Mouse (Mus musculus) forebrain, postnatal 0 days (tissue): Measurements from ENCODE around the gene Zfp865. TPM values are rescaled to one million over a fixed set of nuclear protein-coding genes. Genes with fewer than 3 reads are reported as not detected.

Source experiments
- ATAC-seq: fragments of 200-750 bp; cut with Nextera tagmentation; 2 replicates; pipeline ENCODE4 v1.8.0; 2017; ENCODE audit warnings: mild to moderate bottlenecking, moderate library complexity
- DNase-seq: peaks from one replicate; pipeline ENCODE4 v3.0.0-alpha.2; 2015
- H3K27ac ChIP-seq: fragments of 300-500 bp; sonication (generic); 2 replicates; pipeline ENCODE4 v1.5.1; 2014; ENCODE audit warnings: low read depth, mild to moderate bottlenecking, antibody characterized with exemption, low read length, moderate library complexity, mixed read lengths
- H3K27me3 ChIP-seq: fragments of 300-500 bp; sonication (generic); 2 replicates; pipeline ENCODE4 v1.6.1; 2014; ENCODE audit warnings: mild to moderate bottlenecking, low read length, mixed read lengths; ENCODE audit not compliant: insufficient read depth
- H3K36me3 ChIP-seq: fragments of 300-500 bp; sonication (generic); 2 replicates; pipeline ENCODE4 v1.6.1; 2014; ENCODE audit warnings: mild to moderate bottlenecking, moderate library complexity; ENCODE audit not compliant: insufficient read depth
- H3K4me1 ChIP-seq: fragments of 300-500 bp; sonication (generic); 2 replicates; pipeline ENCODE4 v1.6.1; 2014; ENCODE audit warnings: antibody characterized with exemption; ENCODE audit not compliant: insufficient read depth
- H3K4me2 ChIP-seq: fragments of 300-500 bp; sonication (generic); 2 replicates; pipeline ENCODE4 v1.6.1; 2014; ENCODE audit warnings: low read depth, mild to moderate bottlenecking, moderate library complexity
- H3K4me3 ChIP-seq: fragments of 300-500 bp; sonication (generic); 2 replicates; pipeline ENCODE4 v1.5.1; 2014; ENCODE audit warnings: low read depth, low read length, mixed read lengths
- H3K9ac ChIP-seq: fragments of 300-500 bp; sonication (generic); 2 replicates; pipeline ENCODE4 v1.6.1; 2014; ENCODE audit warnings: mild to moderate bottlenecking
- H3K9me3 ChIP-seq: fragments of 300-500 bp; sonication (generic); 2 replicates; pipeline ENCODE4 v1.6.1; 2016; ENCODE audit warnings: low read length
- CTCF ChIP-seq: sonication (generic); IDR thresholded peaks from 2 replicates; pipeline ENCODE4 v1.5.1; 2016; ENCODE audit warnings: antibody characterized with exemption, control low read depth, low read depth
- WGBS: fragments of 180-500 bp; shearing (Covaris S2); extraction: QIAGEN DNeasy Blood & Tissue Kit; methylation state at CpG from one replicate; pipeline ENCODE4 v1.1.7; 2014; 5-methylcytosine and 5-hydroxymethylcytosine counted together
- polyA plus RNA-seq: library from polyadenylated mRNA; unstranded; fragments of >200 nt; fragmentation: Nextera tagmentation; extraction: Ambion mirVana; gene quantifications from 2 replicates; pipeline ENCODE4 v1.2.1, GENCODE M21; 2015
- total RNA-seq: library from RNA; depleted of rRNA; stranded (reverse); fragments of >200 nt; gene quantifications from 2 replicates; pipeline ENCODE4 v1.2.3, GENCODE M21; 2014

Gene Zfp865
- total and polyA plus RNA-seq, 2 experiments from 2014 or later: 5.6 to 33.3 TPM

GRCm38 (mm10) chr7:5030554-5031275 lies 10.5 kb downstream of the Zfp865 start:
- Histone ChIP-seq H3K27ac (no peak overlapping the region), H3K4me1 (no peaks in the 10 kb centered on the region), H3K27me3 (no peaks in the 10 kb centered on the region), H3K36me3 (peaks cover 77% of the 10 kb centered on the region), H3K9me3 (0 out of 2 replicates have a peak, but pooled peaks cover 3% of the 10 kb centered on the region), H3K4me3 (no peak overlapping the region), H3K4me2 (no peak overlapping the region), H3K9ac (no peak overlapping the region)
- 88% methylated on average over 63 of the region's 63 CpGs for WGBS
- TF ChIP-seq CTCF: no peak
- ATAC-seq (no peak), DNase-seq (no peak)

DNA sequence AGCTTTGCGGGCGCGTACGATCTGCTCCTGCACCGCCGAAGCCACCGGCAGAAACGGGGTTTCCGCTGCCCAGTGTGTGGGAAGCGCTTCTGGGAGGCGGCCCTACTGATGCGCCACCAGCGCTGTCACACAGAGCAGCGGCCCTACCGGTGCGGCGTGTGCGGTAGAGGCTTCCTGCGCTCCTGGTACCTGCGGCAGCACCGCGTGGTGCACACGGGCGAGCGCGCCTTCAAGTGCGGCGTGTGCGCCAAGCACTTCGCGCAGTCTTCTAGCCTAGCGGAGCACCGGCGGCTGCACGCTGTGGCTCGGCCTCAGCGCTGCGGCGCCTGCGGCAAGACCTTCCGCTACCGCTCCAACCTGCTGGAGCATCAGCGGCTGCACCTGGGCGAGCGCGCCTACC lies 11.3 kb downstream of the Zfp865 start:
- H3K27ac ChIP-seq: no peak overlapping the region
- 0 out of 2 replicates have a peak, but pooled peaks cover 3% of the 10 kb centered on the region for H3K9me3 ChIP-seq
- no peak overlapping the region for H3K4me3 ChIP-seq
- peaks cover 71% of the 10 kb centered on the region for H3K36me3 ChIP-seq
- no peak for ATAC-seq
- no peak for TF ChIP-seq CTCF
- H3K9ac ChIP-seq: no peak overlapping the region
- no peaks in the 10 kb centered on the region for H3K27me3 ChIP-seq
- WGBS: 80% methylated on average over 45 of the region's 46 CpGs
- DNase-seq: no peak
- H3K4me2 ChIP-seq: no peak overlapping the region
- H3K4me1 ChIP-seq: no peaks in the 10 kb centered on the region

DNA sequence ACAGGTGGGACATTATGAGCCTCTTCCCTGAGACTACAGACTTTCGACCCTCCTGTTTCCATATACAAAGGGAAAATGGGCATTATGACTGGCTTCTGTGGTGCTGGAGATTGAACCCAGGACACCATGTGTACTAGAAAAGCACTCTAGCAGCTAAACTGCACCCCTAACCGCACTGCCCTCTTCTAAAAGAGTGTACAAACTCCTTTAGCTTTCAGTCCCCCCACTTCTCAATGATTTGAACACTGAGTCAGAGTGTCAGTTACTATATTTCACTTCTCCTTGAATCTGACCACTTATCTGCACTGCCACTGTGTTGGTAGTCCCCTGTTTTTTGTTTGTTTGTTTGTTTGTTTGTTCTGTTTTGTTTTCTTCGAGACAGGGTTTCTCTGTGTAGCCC lies 13.6 kb downstream of the Zfp865 start, which contains the start of gene 4632433K11Rik:
Gene 4632433K11Rik, plus strand, starts transcription at position 301 of the 400 bp plus-strand sequence.
- H3K27me3 ChIP-seq: no peaks in the 10 kb centered on the region
- peaks cover 63% of the 10 kb centered on the region for H3K36me3 ChIP-seq
- 86% methylated on average over 3 of the region's 3 CpGs for WGBS
- H3K4me2 ChIP-seq: no peak within 1 kb of the TSS
- H3K27ac ChIP-seq: no peak within 1 kb of the TSS
- ATAC-seq: no peak
- DNase-seq: no peak
- no peak within 1 kb of the TSS for H3K9ac ChIP-seq
- 0 out of 2 replicates have a peak, but pooled peaks cover 3% of the 10 kb centered on the region for H3K9me3 ChIP-seq
- no peak within 1 kb of the TSS for H3K4me3 ChIP-seq
- peaks cover 10% of the 10 kb centered on the region; the same call in 1 of the 2 replicates for H3K4me1 ChIP-seq
- no peak for TF ChIP-seq CTCF

DNA sequence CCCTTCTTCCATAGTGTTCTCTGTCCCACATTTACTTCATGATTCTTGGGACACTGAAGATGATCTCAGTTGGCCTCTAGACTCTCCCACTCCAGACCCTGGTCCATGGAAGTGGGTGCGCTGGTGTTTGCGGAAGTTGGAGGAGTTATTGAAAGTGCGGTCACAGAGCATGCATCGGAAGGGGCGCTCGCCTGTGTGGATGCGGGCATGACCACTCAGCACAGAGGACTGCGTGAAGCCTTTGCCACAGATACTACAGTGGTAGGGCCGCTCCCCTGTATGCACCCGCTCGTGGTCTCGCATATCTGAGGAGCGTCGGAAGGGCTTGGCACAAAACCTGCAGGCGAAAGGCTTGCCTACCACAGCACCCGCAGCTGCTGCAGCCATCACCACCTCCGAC lies 15.5 kb downstream of the Zfp865 start:
- no peak overlapping the region for H3K4me2 ChIP-seq
- no peak overlapping the region for H3K27ac ChIP-seq
- no peaks in the 10 kb centered on the region for H3K27me3 ChIP-seq
- no peak overlapping the region for H3K9ac ChIP-seq
- peaks cover 46% of the 10 kb centered on the region for H3K36me3 ChIP-seq
- H3K4me1 ChIP-seq: peaks cover 11% of the 10 kb centered on the region; the same call in 1 of the 2 replicates
- TF ChIP-seq CTCF: no peak
- no peak overlapping the region for H3K4me3 ChIP-seq
- no peak for DNase-seq
- WGBS: 97% methylated on average over 17 of the region's 17 CpGs
- H3K9me3 ChIP-seq: no peaks in the 10 kb centered on the region
- no peak for ATAC-seq

GRCm38 (mm10) chr7:5036136-5036535 lies 16.0 kb downstream of the Zfp865 start:
- no peaks in the 10 kb centered on the region for H3K9me3 ChIP-seq
- H3K4me2 ChIP-seq: no peak overlapping the region
- no peak overlapping the region for H3K4me3 ChIP-seq
- TF ChIP-seq CTCF: no peak
- ATAC-seq (no peak), DNase-seq (no peak)
- WGBS: 95% methylated on average over 9 of the region's 9 CpGs
- H3K9ac ChIP-seq: no peak overlapping the region
- no peaks in the 10 kb centered on the region for H3K27me3 ChIP-seq
- H3K36me3 ChIP-seq: peaks cover 41% of the 10 kb centered on the region
- peaks cover 11% of the 10 kb centered on the region; the same call in 1 of the 2 replicates for H3K4me1 ChIP-seq
- H3K27ac ChIP-seq: no peak overlapping the region

- H3K27ac ChIP-seq: no peak overlapping the region
- no peak overlapping the region for H3K9ac ChIP-seq
- no peaks in the 10 kb centered on the region for H3K27me3 ChIP-seq
- WGBS: 93% methylated on average over 7 of the region's 7 CpGs
- H3K4me1 ChIP-seq: peaks cover 11% of the 10 kb centered on the region; the same call in 1 of the 2 replicates
- no peak for TF ChIP-seq CTCF
- peaks cover 36% of the 10 kb centered on the region for H3K36me3 ChIP-seq
- DNase-seq (no peak), ATAC-seq (no peak)
- H3K9me3 ChIP-seq: no peaks in the 10 kb centered on the region
- peak overlapping the region; percentile 57; the same call in 1 of the 2 replicates for H3K4me2 ChIP-seq
- 0 out of 2 replicates have a peak overlapping the region, but pooled peaks have one; percentile 67 for H3K4me3 ChIP-seq
Observed at GRCm38 (mm10) chr7:5037026-5037425, 16.9 kb downstream of the Zfp865 start.

- Histone ChIP-seq H3K9ac (peak overlapping the region; percentile 76), H3K36me3 (peaks cover 31% of the 10 kb centered on the region), H3K4me3 (peak overlapping the region; percentile 67), H3K9me3 (no peaks in the 10 kb centered on the region), H3K4me2 (peak overlapping the region; percentile 57), H3K27ac (peak overlapping the region; percentile 96), H3K27me3 (no peaks in the 10 kb centered on the region), H3K4me1 (peaks cover 11% of the 10 kb centered on the region; the same call in 1 of the 2 replicates)
- DNase-seq (no peak), ATAC-seq (no peak)
- no peak for TF ChIP-seq CTCF
- WGBS: 82% methylated on average over 8 of the region's 8 CpGs
Observed at GRCm38 (mm10) chr7:5037467-5037866, 17.3 kb downstream of the Zfp865 start.
